Mouse (Mus musculus) heart, adult 2 months (tissue): ENCODE results near the gene Abca13.

ENCODE experiments used
- CTCF ChIP-seq: fragments of 200-600 bp; IDR thresholded peaks from 2 replicates; pipeline ENCODE4 v1.8.1; 2022; ENCODE audit warnings: antibody characterized with exemption, mild to moderate bottlenecking, moderate library complexity
- EP300 ChIP-seq: fragments of 200-500 bp; IDR thresholded peaks from 2 replicates; pipeline ENCODE4 v1.6.1; 2011; ENCODE audit warnings: low read depth, low read length, control low read depth; ENCODE audit not compliant: insufficient read depth

DNA sequence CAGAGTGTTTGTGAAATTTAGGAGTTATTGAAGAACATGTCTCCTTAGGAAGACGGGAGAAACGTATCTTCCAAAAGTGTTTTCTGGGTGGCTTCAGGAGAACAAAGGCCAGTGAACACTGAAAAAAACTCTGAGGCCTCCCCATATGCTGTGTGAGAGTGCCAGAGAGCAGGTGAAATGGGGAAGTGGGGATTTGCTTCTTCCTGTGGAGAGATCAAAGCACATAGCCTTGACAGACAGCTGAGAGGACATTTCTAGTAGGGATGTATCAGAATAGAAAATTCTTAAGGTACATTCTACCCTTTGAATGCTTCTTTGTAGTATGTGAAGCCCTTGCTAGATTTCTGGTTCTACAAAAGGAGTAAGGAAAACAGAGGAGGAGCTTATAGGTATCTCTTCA is 424.4 kb downstream of the Abca13 start:
- TF ChIP-seq EP300 = no peak
- TF ChIP-seq CTCF = no peak
